Mouse (Mus musculus): ENCODE measurements around the gene Haus2. TPM values are rescaled to one million over a fixed set of nuclear protein-coding genes. Genes with fewer than 3 reads are reported as not detected.
A peak's percentile ranks its signal among the peaks of the same experiment; 100 is the strongest.

Gene Haus2
- polyA plus RNA-seq, 1 experiment from 2014 or later: 32.6 TPM

DNA sequence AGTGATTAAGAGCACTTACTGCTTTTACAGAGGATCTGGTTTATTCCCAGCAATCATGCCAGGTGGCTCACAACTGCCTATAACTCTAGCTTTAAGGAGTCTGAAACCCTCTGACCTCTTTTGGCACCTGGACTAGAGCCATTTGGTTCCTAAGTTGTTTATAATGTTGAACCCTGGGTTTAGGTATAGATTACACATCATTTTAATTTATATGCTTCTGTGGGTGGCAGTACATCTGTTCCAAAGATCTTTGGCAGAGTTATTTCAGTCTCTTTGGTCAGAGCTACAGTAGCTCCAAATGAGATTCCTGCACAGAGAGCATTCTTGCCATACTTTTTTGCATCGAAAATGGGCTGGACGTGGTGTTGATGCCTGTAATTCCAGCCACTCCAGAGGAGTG lies 11.4 kb upstream of the Haus2 start:
- 96% methylated on average over 2 of the region's 2 CpGs for WGBS
- Histone ChIP-seq H3K27ac (replicated peaks; ENCODE audit: low read depth, low read length) (no peak overlapping the region), H3K36me3 (ENCODE audit: control insufficient read depth, insufficient read depth, low read length) (peaks cover 62% of the 10 kb centered on the region), H3K4me3 (replicated peaks; ENCODE audit: low read depth, low read length) (no peak overlapping the region), H3K4me2 (ENCODE audit: low read length) (no peak overlapping the region), H3K9ac (replicated peaks; ENCODE audit: low read length) (no peak overlapping the region), H3K27me3 (ENCODE audit: control insufficient read depth, insufficient read depth, low read length) (no peaks in the 10 kb centered on the region), H3K9me3 (ENCODE audit: control insufficient read depth, low read length) (no peaks in the 10 kb centered on the region), H3K4me1 (ENCODE audit: control insufficient read depth, insufficient read depth, low read length) (no peaks in the 10 kb centered on the region)
- DNase-seq (no peak), ATAC-seq (ENCODE audit: low FRiP score, low TSS enrichment) (no peak)

DNA sequence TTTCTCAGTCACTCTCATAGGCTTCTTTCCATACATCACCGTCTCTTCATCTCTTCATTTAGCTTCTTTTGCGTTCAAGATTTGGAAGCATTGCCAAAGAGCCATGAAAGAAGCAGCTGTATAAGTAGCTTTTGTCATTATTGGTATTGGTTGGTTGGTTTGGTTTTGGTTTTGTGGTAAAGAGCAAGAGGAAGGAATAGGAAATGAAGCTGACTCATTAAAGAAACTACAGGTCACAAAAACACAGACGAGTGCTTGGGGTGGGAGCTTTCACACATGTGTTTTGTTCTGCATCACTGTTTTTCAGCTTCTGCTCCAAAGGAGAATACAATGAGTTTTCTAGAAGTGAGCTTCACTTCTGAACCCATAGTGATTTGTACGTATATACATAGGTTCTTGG lies 9.7 kb upstream of the Haus2 start:
- no peaks in the 10 kb centered on the region for H3K4me1 ChIP-seq (ENCODE audit: control insufficient read depth, insufficient read depth, low read length)
- ATAC-seq (ENCODE audit: low FRiP score, low TSS enrichment) (no peak), DNase-seq (no peak)
- H3K9me3 ChIP-seq (ENCODE audit: control insufficient read depth, low read length): no peaks in the 10 kb centered on the region
- 96% methylated on average over 4 of the region's 4 CpGs for WGBS
- no peak overlapping the region for H3K27ac ChIP-seq (replicated peaks; ENCODE audit: low read depth, low read length)
- no peak overlapping the region for H3K4me2 ChIP-seq (ENCODE audit: low read length)
- H3K36me3 ChIP-seq (ENCODE audit: control insufficient read depth, insufficient read depth, low read length): peaks cover 64% of the 10 kb centered on the region
- H3K4me3 ChIP-seq (replicated peaks; ENCODE audit: low read depth, low read length): no peak overlapping the region
- H3K27me3 ChIP-seq (ENCODE audit: control insufficient read depth, insufficient read depth, low read length): no peaks in the 10 kb centered on the region
- no peak overlapping the region for H3K9ac ChIP-seq (replicated peaks; ENCODE audit: low read length)

DNA sequence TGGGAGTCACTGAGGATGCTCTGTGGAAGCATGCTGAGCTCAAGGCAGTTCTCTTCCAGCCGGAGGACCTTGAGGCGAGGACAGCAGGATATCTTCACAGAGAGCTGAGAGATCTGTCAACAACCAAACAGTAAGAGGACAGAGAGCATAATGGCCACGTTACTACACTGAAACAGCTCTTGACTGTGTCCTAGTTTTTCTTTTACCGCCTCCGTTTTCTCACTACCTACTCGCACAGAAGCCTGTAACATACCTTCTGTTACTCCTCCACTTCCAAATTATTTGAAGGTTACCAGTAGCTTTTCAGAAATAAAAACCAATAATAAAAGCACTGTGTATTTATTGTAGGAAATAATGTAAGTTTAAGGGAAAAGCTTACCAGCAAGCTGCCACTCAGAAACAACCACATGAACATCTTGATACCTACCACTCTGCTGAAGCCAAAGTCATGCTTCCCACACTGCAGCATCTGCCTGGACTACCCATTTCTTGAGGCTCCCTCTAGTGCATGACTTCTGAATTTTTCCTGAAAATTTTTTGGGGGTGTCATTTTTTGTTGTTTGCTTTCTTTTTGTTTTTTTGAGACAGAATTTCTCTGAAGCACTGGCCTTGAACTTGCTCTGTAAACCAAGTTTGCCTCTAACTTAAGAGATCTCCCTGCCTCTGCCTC lies 3.0 kb upstream of the Haus2 start:
- Histone ChIP-seq H3K4me3 (replicated peaks; ENCODE audit: low read depth, low read length) (no peak overlapping the region), H3K9me3 (ENCODE audit: control insufficient read depth, low read length) (no peaks in the 10 kb centered on the region), H3K36me3 (ENCODE audit: control insufficient read depth, insufficient read depth, low read length) (peaks cover 27% of the 10 kb centered on the region), H3K27ac (replicated peaks; ENCODE audit: low read depth, low read length) (no peak overlapping the region), H3K9ac (replicated peaks; ENCODE audit: low read length) (no peak overlapping the region), H3K27me3 (ENCODE audit: control insufficient read depth, insufficient read depth, low read length) (no peaks in the 10 kb centered on the region), H3K4me2 (ENCODE audit: low read length) (no peak overlapping the region), H3K4me1 (ENCODE audit: control insufficient read depth, insufficient read depth, low read length) (peaks cover 7% of the 10 kb centered on the region)
- DNase-seq: peak; percentile 25
- WGBS: 88% methylated on average over 6 of the region's 6 CpGs
- ATAC-seq (ENCODE audit: low FRiP score, low TSS enrichment): no peak

DNA sequence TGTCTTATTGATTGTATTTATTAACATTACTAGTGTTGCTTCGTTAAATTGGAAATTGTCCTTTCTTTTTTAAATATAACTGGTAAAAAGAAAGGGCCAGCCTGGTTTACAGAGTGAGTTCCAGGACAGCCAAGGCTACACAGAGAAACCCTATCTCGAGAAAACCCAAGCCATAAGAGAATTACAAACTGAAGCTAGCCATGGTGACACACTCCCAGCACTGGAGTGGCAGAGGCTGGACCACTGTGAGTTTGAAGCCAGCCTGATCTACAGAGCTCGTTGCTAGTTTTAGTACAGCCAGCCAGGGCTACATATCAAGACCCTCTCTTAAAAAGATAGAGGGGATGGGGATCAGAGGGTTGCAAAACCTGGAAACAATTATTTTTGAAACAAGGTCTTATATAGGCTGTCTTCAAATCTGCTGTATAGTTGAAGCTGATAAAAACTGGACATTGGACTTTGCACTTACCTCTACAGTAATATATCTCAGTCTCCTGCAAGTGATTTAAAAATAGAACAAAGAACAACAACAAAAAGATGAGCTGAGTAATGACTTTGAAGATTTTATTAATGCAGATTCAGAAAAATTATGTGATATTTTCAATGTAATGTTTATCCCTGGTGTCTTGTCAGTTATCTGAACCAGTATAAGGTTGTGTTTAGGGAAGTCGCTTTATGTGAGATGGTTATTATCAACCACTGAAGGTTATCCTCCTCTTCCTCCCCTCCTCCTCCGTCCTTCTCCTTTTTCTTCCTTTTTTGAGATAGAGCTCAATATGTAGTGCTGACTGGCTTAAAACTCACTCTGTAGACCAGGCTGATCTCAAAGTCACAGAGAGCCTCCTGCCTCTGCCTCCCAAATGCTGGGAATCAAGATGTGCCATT lies 7.3 kb downstream of the Haus2 start:
- H3K4me2 ChIP-seq (ENCODE audit: low read length): no peak overlapping the region
- H3K4me3 ChIP-seq (replicated peaks; ENCODE audit: low read depth, low read length): no peak overlapping the region
- no peak for DNase-seq
- WGBS: 94% methylated on average over 5 of the region's 5 CpGs
- no peaks in the 10 kb centered on the region for H3K27me3 ChIP-seq (ENCODE audit: control insufficient read depth, insufficient read depth, low read length)
- no peaks in the 10 kb centered on the region for H3K4me1 ChIP-seq (ENCODE audit: control insufficient read depth, insufficient read depth, low read length)
- H3K9me3 ChIP-seq (ENCODE audit: control insufficient read depth, low read length): no peaks in the 10 kb centered on the region
- no peak overlapping the region for H3K9ac ChIP-seq (replicated peaks; ENCODE audit: low read length)
- no peak overlapping the region for H3K27ac ChIP-seq (replicated peaks; ENCODE audit: low read depth, low read length)
- no peak for ATAC-seq (ENCODE audit: low FRiP score, low TSS enrichment)
- H3K36me3 ChIP-seq (ENCODE audit: control insufficient read depth, insufficient read depth, low read length): peaks cover 56% of the 10 kb centered on the region

GRCm38 (mm10) chr2:120619538-120619937 lies 10.4 kb downstream of the Haus2 start:
- no peak overlapping the region for H3K4me3 ChIP-seq (replicated peaks; ENCODE audit: low read depth, low read length)
- no peak overlapping the region for H3K4me2 ChIP-seq (ENCODE audit: low read length)
- H3K9ac ChIP-seq (replicated peaks; ENCODE audit: low read length): no peak overlapping the region
- WGBS: 93% methylated on average over 1 of the region's 1 CpGs
- no peak overlapping the region for H3K27ac ChIP-seq (replicated peaks; ENCODE audit: low read depth, low read length)
- H3K36me3 ChIP-seq (ENCODE audit: control insufficient read depth, insufficient read depth, low read length): peaks cover 40% of the 10 kb centered on the region
- H3K4me1 ChIP-seq (ENCODE audit: control insufficient read depth, insufficient read depth, low read length): no peaks in the 10 kb centered on the region
- no peaks in the 10 kb centered on the region for H3K27me3 ChIP-seq (ENCODE audit: control insufficient read depth, insufficient read depth, low read length)
- no peaks in the 10 kb centered on the region for H3K9me3 ChIP-seq (ENCODE audit: control insufficient read depth, low read length)
- DNase-seq (no peak), ATAC-seq (ENCODE audit: low FRiP score, low TSS enrichment) (no peak)

DNA sequence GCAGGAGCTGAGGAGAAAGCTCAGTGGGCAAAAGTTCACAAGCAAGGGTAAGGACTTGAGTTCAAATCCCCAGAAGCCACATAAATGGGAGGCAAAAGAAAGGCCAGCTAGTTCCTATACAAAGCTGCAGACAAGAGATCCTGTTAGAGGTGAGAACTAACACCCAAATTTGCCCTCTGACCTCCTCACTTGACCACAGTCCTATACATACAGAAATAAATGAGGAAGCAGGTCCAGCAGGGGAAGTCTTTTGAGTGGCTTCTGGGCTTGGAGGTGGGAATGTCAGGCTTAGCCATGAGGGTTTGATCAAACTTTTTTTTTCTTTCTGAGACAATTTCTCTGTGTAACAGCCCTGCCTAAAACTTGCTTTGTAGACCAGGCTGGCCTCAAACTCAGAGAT lies 13.7 kb downstream of the Haus2 start:
- Histone ChIP-seq H3K4me2 (ENCODE audit: low read length) (no peak overlapping the region), H3K4me1 (ENCODE audit: control insufficient read depth, insufficient read depth, low read length) (no peaks in the 10 kb centered on the region), H3K27me3 (ENCODE audit: control insufficient read depth, insufficient read depth, low read length) (no peaks in the 10 kb centered on the region), H3K9ac (replicated peaks; ENCODE audit: low read length) (no peak overlapping the region), H3K9me3 (ENCODE audit: control insufficient read depth, low read length) (no peaks in the 10 kb centered on the region), H3K36me3 (ENCODE audit: control insufficient read depth, insufficient read depth, low read length) (peaks cover 20% of the 10 kb centered on the region), H3K4me3 (replicated peaks; ENCODE audit: low read depth, low read length) (no peak overlapping the region), H3K27ac (replicated peaks; ENCODE audit: low read depth, low read length) (no peak overlapping the region)
- ATAC-seq (ENCODE audit: low FRiP score, low TSS enrichment) (no peak), DNase-seq (no peak)

GRCm38 (mm10) chr2:120628076-120628865 lies 19.1 kb downstream of the Haus2 start:
- no peaks in the 10 kb centered on the region for H3K9me3 ChIP-seq (ENCODE audit: control insufficient read depth, low read length)
- H3K4me2 ChIP-seq (ENCODE audit: low read length): peak overlapping the region; percentile 63
- H3K4me1 ChIP-seq (ENCODE audit: control insufficient read depth, insufficient read depth, low read length): peaks cover 8% of the 10 kb centered on the region; the same call in 1 of the 2 replicates
- no peaks in the 10 kb centered on the region for H3K27me3 ChIP-seq (ENCODE audit: control insufficient read depth, insufficient read depth, low read length)
- DNase-seq (no peak), ATAC-seq (ENCODE audit: low FRiP score, low TSS enrichment) (peak; percentile 15; the same call in 1 of the 2 replicates)
- H3K9ac ChIP-seq (replicated peaks; ENCODE audit: low read length): peak overlapping the region; percentile 31; the same call in 1 of the 2 replicates
- no peak overlapping the region; the same call in 1 of the 2 replicates for H3K27ac ChIP-seq (replicated peaks; ENCODE audit: low read depth, low read length)
- WGBS: 31% methylated on average over 10 of the region's 10 CpGs
- peak overlapping the region; percentile 55 for H3K4me3 ChIP-seq (replicated peaks; ENCODE audit: low read depth, low read length)
- no peaks in the 10 kb centered on the region for H3K36me3 ChIP-seq (ENCODE audit: control insufficient read depth, insufficient read depth, low read length)

DNA sequence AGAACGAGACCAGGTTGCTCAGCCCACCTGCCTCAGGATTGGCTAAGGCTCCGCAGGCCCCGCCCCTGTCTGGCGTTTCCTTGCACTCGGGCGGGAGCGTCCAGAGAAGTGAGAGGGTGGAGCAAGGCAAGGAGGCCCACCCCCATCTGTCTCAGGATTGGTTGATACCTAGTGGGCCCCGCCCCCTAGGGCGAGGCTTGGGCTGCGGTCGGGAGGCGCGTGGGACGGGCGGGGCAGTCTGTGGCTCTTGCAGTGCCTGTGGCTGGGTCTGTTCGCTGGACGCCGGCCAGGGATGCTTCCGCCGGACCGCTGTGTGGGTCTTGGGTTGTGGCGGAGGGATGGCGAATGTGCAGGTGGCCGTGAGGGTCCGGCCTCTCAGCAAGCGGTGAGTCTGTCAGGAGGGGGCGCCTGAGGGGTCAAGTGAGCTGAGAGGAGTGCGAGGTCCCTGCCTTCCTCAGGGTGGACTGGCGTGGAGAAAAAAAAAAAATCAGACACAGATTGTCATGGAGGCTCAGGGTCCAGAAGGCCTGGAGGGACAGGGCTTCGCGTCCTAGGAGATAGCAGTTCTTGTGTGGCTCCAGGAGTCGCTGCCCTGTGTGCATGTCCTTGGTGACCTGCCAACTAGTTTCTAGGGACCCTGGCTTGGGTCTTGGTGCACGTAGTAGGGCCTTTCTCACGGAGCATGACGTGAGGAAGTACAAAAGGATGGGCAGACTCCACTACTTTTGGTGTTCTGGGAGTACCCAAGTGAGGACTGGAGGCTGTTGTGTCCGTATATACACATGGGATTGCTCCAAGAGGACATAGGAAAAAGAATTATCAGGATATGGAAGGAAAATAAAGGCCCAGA lies 19.9 kb downstream of the Haus2 start, which contains the start of gene Stard9:
Gene Stard9, plus strand, starts transcription at position 236 of the 850 bp plus-strand sequence.
- Histone ChIP-seq H3K9ac (replicated peaks; ENCODE audit: low read length) (peak within 1 kb of the TSS; percentile 70), H3K4me1 (ENCODE audit: control insufficient read depth, insufficient read depth, low read length) (peaks cover 8% of the 10 kb centered on the region; the same call in 1 of the 2 replicates), H3K27me3 (ENCODE audit: control insufficient read depth, insufficient read depth, low read length) (no peaks in the 10 kb centered on the region), H3K36me3 (ENCODE audit: control insufficient read depth, insufficient read depth, low read length) (no peaks in the 10 kb centered on the region), H3K4me3 (replicated peaks; ENCODE audit: low read depth, low read length) (peak within 1 kb of the TSS; percentile 55), H3K4me2 (ENCODE audit: low read length) (peak within 1 kb of the TSS; percentile 63), H3K27ac (replicated peaks; ENCODE audit: low read depth, low read length) (peak within 1 kb of the TSS; percentile 71), H3K9me3 (ENCODE audit: control insufficient read depth, low read length) (no peaks in the 10 kb centered on the region)
- DNase-seq (peak; percentile 99), ATAC-seq (ENCODE audit: low FRiP score, low TSS enrichment) (peak; percentile 100)
- 2% methylated on average over 35 of the region's 36 CpGs for WGBS
